ENCODE assay signal across 24 mouse cellular contexts in the genomic region with DNA sequence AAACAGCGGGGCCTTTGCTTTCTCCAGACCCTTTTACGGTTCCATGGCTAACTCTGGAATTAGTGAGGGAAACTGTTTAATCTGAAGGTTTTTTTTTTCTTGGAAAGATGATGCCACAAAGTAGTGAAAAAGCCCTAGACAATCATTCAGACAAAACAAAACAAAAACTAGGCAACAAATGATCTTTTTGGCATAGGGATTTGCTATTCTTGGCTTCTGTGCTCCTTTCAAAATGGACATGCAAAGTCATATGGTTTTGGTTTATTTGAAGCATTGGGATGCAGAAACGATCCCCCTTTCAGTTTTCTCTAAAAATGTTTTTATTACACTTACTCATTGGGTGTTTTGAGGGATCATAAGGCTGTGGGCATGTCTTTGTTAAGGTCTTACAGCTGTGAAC. TPM values are rescaled to one million over a fixed set of nuclear protein-coding genes. Genes with fewer than 3 reads are reported as not detected.
DNase-seq lines count a peak whose midpoint lies in the region; ATAC-seq and TF ChIP-seq lines count a peak whose summit lies in the region.
"Had no signal": no experiment of that assay in that cellular context is flagged by ENCODE, and none has a peak within 500 bp of the region (broad histone marks: within the 10 kb centered on the region; RNA-seq: fewer than 3 reads in every experiment).

No protein-coding gene starts in this region.

- H3K9ac ChIP-seq in embryonic facial prominence, embryonic 14.5 days (ENCODE audit: low read depth, low read length): no peak overlapping the region
- H3K9ac ChIP-seq in hindbrain, embryonic 12.5 days: no peak overlapping the region
- H3K9ac ChIP-seq: embryonic facial prominence, embryonic 12.5 days; embryonic facial prominence, embryonic 15.5 days; forebrain, embryonic 13.5 days; forebrain, embryonic 15.5 days; forebrain, postnatal 0 days had no signal

- H3K4me2 ChIP-seq in embryonic facial prominence, embryonic 14.5 days (ENCODE audit: low read depth, low read length): no peak overlapping the region
- no peak overlapping the region for H3K4me2 ChIP-seq in hindbrain, embryonic 12.5 days (replicated peaks)
- H3K4me2 ChIP-seq: embryonic facial prominence, embryonic 12.5 days; embryonic facial prominence, embryonic 15.5 days; forebrain, embryonic 13.5 days; forebrain, embryonic 15.5 days had no signal

- H3K4me3 ChIP-seq in embryonic facial prominence, embryonic 14.5 days (ENCODE audit: low read depth, low read length): no peak overlapping the region
- no peak overlapping the region for H3K4me3 ChIP-seq in embryonic facial prominence, embryonic 10.5 days
- no peak overlapping the region for H3K4me3 ChIP-seq in hindbrain, embryonic 12.5 days
- H3K4me3 ChIP-seq in lung, adult 2 months (replicated peaks; ENCODE audit: extremely low read depth, low read depth, low read length): no peak overlapping the region
- H3K4me3 ChIP-seq: embryonic facial prominence, embryonic 12.5 days; embryonic facial prominence, embryonic 15.5 days; erythroblast, embryonic 14.5 days; forebrain, embryonic 13.5 days; forebrain, embryonic 15.5 days had no signal

- peak; percentile 45 for DNase-seq in embryonic facial prominence, embryonic 14.5 days (ENCODE audit: low spot score)
- DNase-seq in embryonic facial prominence, embryonic 10.5 days (ENCODE audit: low spot score): no peak
- peak; percentile 48 for DNase-seq in 3T3-L1 (ENCODE audit: low read depth, low spot score)
- DNase-seq in adipocyte (ENCODE audit: low spot score): peak; percentile 85
- DNase-seq in lung, adult 2 months: no peak
- DNase-seq: adrenal gland, adult 2 months; adrenal gland, postnatal 10 days; adrenal gland, postnatal 25 days; cerebellum, adult 11 months; cerebellum, adult 18-20 months; cerebellum, adult 8-10 months; cerebellum, adult 9-11 months; cerebellum, postnatal 14 days; cerebellum, postnatal 36 days; embryo, embryonic 11 days; forebrain, postnatal 0 days had no signal

- 0 out of 2 replicates have a peak overlapping the region, but pooled peaks have one; percentile 4 for H3K27ac ChIP-seq in embryonic facial prominence, embryonic 14.5 days (replicated peaks; ENCODE audit: low read depth, low read length)
- no peak overlapping the region for H3K27ac ChIP-seq in embryonic facial prominence, embryonic 10.5 days (replicated peaks)
- no peak overlapping the region for H3K27ac ChIP-seq in hindbrain, embryonic 12.5 days
- H3K27ac ChIP-seq: embryonic facial prominence, embryonic 12.5 days; embryonic facial prominence, embryonic 15.5 days; forebrain, embryonic 13.5 days; forebrain, embryonic 15.5 days had no signal

- H3K27me3 ChIP-seq in embryonic facial prominence, embryonic 14.5 days (replicated peaks; ENCODE audit: control insufficient read depth, insufficient read depth, low read length): no peaks in the 10 kb centered on the region
- H3K27me3 ChIP-seq in embryonic facial prominence, embryonic 10.5 days (replicated peaks; ENCODE audit: low read depth, poor library complexity, severe bottlenecking): no peaks in the 10 kb centered on the region
- no peaks in the 10 kb centered on the region for H3K27me3 ChIP-seq in hindbrain, embryonic 12.5 days
- H3K27me3 ChIP-seq: embryonic facial prominence, embryonic 12.5 days; embryonic facial prominence, embryonic 15.5 days; forebrain, embryonic 13.5 days; forebrain, embryonic 15.5 days; Patski had no signal

- H3K9me3 ChIP-seq in embryonic facial prominence, embryonic 14.5 days (ENCODE audit: control insufficient read depth, low read length): no peaks in the 10 kb centered on the region
- no peaks in the 10 kb centered on the region for H3K9me3 ChIP-seq in embryonic facial prominence, embryonic 10.5 days
- H3K9me3 ChIP-seq in hindbrain, embryonic 12.5 days (replicated peaks): no peaks in the 10 kb centered on the region
- H3K9me3 ChIP-seq: embryonic facial prominence, embryonic 12.5 days; embryonic facial prominence, embryonic 15.5 days; forebrain, embryonic 13.5 days; forebrain, embryonic 15.5 days had no signal

- H3K4me1 ChIP-seq in embryonic facial prominence, embryonic 14.5 days (ENCODE audit: control insufficient read depth, insufficient read depth, low read length): no peaks in the 10 kb centered on the region
- H3K4me1 ChIP-seq in embryonic facial prominence, embryonic 10.5 days: no peaks in the 10 kb centered on the region
- H3K4me1 ChIP-seq in hindbrain, embryonic 12.5 days: no peaks in the 10 kb centered on the region
- H3K4me1 ChIP-seq in lung, adult 2 months (ENCODE audit: control insufficient read depth, insufficient read depth, low read length): no peaks in the 10 kb centered on the region
- H3K4me1 ChIP-seq: embryonic facial prominence, embryonic 12.5 days; embryonic facial prominence, embryonic 15.5 days; forebrain, embryonic 13.5 days; forebrain, embryonic 15.5 days had no signal

- TF ChIP-seq CTCF in lung, adult 2 months (IDR thresholded peaks at IDR 0.05; ENCODE audit: insufficient read depth, low read length): no peak

- H3K36me3 ChIP-seq in embryonic facial prominence, embryonic 14.5 days (ENCODE audit: control insufficient read depth, insufficient read depth, low read length): no peaks in the 10 kb centered on the region
- no peaks in the 10 kb centered on the region for H3K36me3 ChIP-seq in embryonic facial prominence, embryonic 10.5 days (replicated peaks)
- H3K36me3 ChIP-seq in hindbrain, embryonic 12.5 days: no peaks in the 10 kb centered on the region
- H3K36me3 ChIP-seq: embryonic facial prominence, embryonic 12.5 days; embryonic facial prominence, embryonic 15.5 days; forebrain, embryonic 15.5 days had no signal

- no peak for TF ChIP-seq POLR2A in lung, adult 2 months (IDR thresholded peaks at IDR 0.05; ENCODE audit: borderline replicate concordance, extremely low read depth, low read depth, low read length)

- ATAC-seq in embryonic facial prominence, embryonic 14.5 days (ENCODE audit: low read depth): no peak
- no peak for ATAC-seq in hindbrain, embryonic 12.5 days (ENCODE audit: low FRiP score)
- ATAC-seq: activated CD4-positive, CD25-positive, alpha-beta regulatory T cell, adult 4 months; forebrain, embryonic 13.5 days; forebrain, embryonic 15.5 days; forebrain, postnatal 0 days; Patski had no signal

- 62% methylated on average over 3 of the region's 3 CpGs for WGBS in embryonic facial prominence, embryonic 14.5 days
- 90% methylated on average over 3 of the region's 3 CpGs for WGBS in embryonic facial prominence, embryonic 10.5 days
- WGBS in hindbrain, embryonic 12.5 days: 84% methylated on average over 3 of the region's 3 CpGs
- 77% methylated on average over 3 of the region's 3 CpGs for WGBS in lung, adult 2 months

RNA-seq across cellular contexts. Expression of a gene that starts 41.0 kb away (rescaled TPM):
- polyA plus RNA-seq in embryonic facial prominence, embryonic 14.5 days (2014; fragmentation: Nextera tagmentation; extraction: Ambion mirVana): 4.7 and 4.8 TPM in 2 replicates
- polyA plus RNA-seq in embryonic facial prominence, embryonic 10.5 days (2016; fragmentation: Nextera tagmentation; extraction: Ambion mirVana): 1.4 and 1.6 TPM in 2 replicates
- 2.0 and 2.9 TPM in 2 replicates for polyA plus RNA-seq in hindbrain, embryonic 12.5 days (2016; fragmentation: Nextera tagmentation; extraction: Ambion mirVana)
- 5.9 and 7.2 TPM in 2 replicates for polyA plus RNA-seq in lung, adult 2 months (2012; rRNA removed)

Comparison
In these comparisons a context has a peak if more than half of its experiments do, and no peak if none do; other contexts are left out.
1. DNase-seq: peak in embryonic facial prominence, embryonic 14.5 days (single experiment), 3T3-L1 (single experiment) and adipocyte (single experiment); none in embryonic facial prominence, embryonic 10.5 days (single experiment) and lung, adult 2 months (single experiment).